Mouse (Mus musculus) hindbrain, embryonic 12.5 days (tissue): Measurements from ENCODE around the gene Gm4450. TPM values are rescaled to one million over a fixed set of nuclear protein-coding genes. Genes with fewer than 3 reads are reported as not detected.
A peak's percentile ranks its signal among the peaks of the same experiment; 100 is the strongest.
"Not testable (repeated sequence)": the region's sequence is repeated elsewhere in the genome, so short reads cannot be mapped to it uniquely, and the experiment has no call there.

Source experiments
- ATAC-seq: fragments of 200-750 bp; cut with Nextera tagmentation; 2 replicates; pipeline ENCODE4 v1.8.0; 2017; ENCODE audit warnings: moderate TSS enrichment; ENCODE audit not compliant: low FRiP score
- H3K27ac ChIP-seq: fragments of 300-500 bp; sonication (generic); 2 replicates; pipeline ENCODE4 v1.5.1; 2016; ENCODE audit warnings: mild to moderate bottlenecking
- H3K27me3 ChIP-seq: fragments of 300-500 bp; sonication (generic); 2 replicates; pipeline ENCODE4 v1.6.1; 2016; ENCODE audit warnings: mild to moderate bottlenecking
- H3K36me3 ChIP-seq: fragments of 300-500 bp; sonication (generic); 2 replicates; pipeline ENCODE4 v1.6.1; 2016; ENCODE audit warnings: mild to moderate bottlenecking
- H3K4me1 ChIP-seq: fragments of 300-500 bp; sonication (generic); 2 replicates; pipeline ENCODE4 v1.6.1; 2016
- H3K4me2 ChIP-seq: fragments of 300-500 bp; sonication (generic); replicated peaks from 2 replicates; pipeline ENCODE4 v1.6.1; 2016; ENCODE audit warnings: mild to moderate bottlenecking
- H3K4me3 ChIP-seq: fragments of 300-500 bp; sonication (generic); 2 replicates; pipeline ENCODE4 v1.5.1; 2016; ENCODE audit warnings: mild to moderate bottlenecking
- H3K9ac ChIP-seq: fragments of 300-500 bp; sonication (generic); 2 replicates; pipeline ENCODE4 v1.6.1; 2016; ENCODE audit warnings: mild to moderate bottlenecking, moderate library complexity
- H3K9me3 ChIP-seq: fragments of 300-500 bp; sonication (generic); replicated peaks from 2 replicates; pipeline ENCODE4 v1.6.1; 2016; ENCODE audit warnings: mild to moderate bottlenecking
- WGBS: fragments of 180-500 bp; shearing (Covaris S2); methylation state at CpG from one replicate; pipeline ENCODE4 v1.1.7; 2016; 5-methylcytosine and 5-hydroxymethylcytosine counted together
- polyA plus RNA-seq: library from polyadenylated mRNA; unstranded; fragments of >200 nt; fragmentation: Nextera tagmentation; extraction: Ambion mirVana; gene quantifications from 2 replicates; pipeline ENCODE4 v1.2.1, GENCODE M21; 2016

Gene Gm4450
- 0.13 TPM in 1 of 2 replicates, not detected in the other for polyA plus RNA-seq

DNA sequence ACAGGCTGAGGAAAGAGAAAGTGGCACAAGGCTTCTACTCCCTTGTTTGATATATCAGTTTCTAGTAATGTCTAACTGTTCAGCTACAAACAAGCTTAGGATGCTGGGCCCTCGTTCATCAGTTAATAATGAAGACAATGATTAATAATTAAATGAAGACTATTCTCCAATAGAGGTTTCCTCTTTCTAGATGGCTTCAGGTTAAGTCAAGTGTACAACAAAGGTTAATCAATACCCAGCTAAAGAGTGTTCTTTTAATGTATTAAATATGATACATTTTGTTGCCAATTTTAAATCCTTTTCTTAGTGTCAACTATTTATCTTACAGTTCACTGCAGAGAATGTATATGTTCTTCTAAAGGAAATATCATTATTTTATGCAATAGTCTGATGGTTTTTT lies at the start of gene Gm4450:
Gene Gm4450 (minus strand): TSS at position 101 of the 400 bp plus-strand sequence.
- WGBS = 40% methylated on average over 1 of the region's 1 CpGs
- H3K9ac ChIP-seq, ATAC-seq: not testable (repeated sequence)

GRCm38 (mm10) chr3:98497401-98497800 lies 40.5 kb upstream of the Gm4450 start:
- not testable (repeated sequence) for H3K9ac ChIP-seq, H3K4me1 ChIP-seq, H3K36me3 ChIP-seq, H3K4me3 ChIP-seq, H3K4me2 ChIP-seq, H3K27ac ChIP-seq, H3K27me3 ChIP-seq, ATAC-seq, H3K9me3 ChIP-seq

More for the DNA sequence above, at the start of gene Gm4450:
- H3K4me2 ChIP-seq, H3K9me3 ChIP-seq, H3K27ac ChIP-seq, H3K4me3 ChIP-seq, H3K36me3 ChIP-seq, H3K27me3 ChIP-seq, H3K4me1 ChIP-seq: not testable (repeated sequence)

DNA sequence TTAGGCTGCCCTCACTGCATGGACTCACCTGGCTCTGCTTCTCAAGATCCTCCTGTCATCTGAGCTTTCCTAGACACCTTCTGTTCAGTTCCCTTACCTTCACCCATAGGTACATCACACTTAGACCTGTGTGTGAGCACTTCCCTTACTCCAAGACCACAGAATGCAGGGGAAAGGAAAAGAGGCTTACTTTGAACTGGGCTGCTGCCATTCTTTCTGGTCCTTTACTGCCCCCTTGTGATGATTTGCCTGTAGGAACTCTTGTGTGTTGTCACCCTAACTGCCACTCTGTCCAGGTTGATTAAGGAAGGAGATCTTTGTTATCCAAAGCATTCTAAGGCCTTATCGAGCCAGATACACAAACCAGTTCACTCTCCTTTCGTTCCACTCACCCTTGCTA lies 39.8 kb upstream of the Gm4450 start:
- H3K27me3 ChIP-seq, H3K4me1 ChIP-seq, H3K36me3 ChIP-seq, H3K9ac ChIP-seq, H3K9me3 ChIP-seq, ATAC-seq, H3K4me2 ChIP-seq, H3K27ac ChIP-seq, H3K4me3 ChIP-seq: not testable (repeated sequence)
- no CpG with 5 or more reads among the region's 2 CpGs for WGBS

- not testable (repeated sequence) for H3K4me2 ChIP-seq, H3K9me3 ChIP-seq, H3K36me3 ChIP-seq, H3K9ac ChIP-seq, H3K4me1 ChIP-seq, ATAC-seq, H3K27ac ChIP-seq, H3K4me3 ChIP-seq, H3K27me3 ChIP-seq
Measured at GRCm38 (mm10) chr3:98495055-98495454, 38.1 kb upstream of the Gm4450 start.

GRCm38 (mm10) chr3:98494184-98494583 lies 37.3 kb upstream of the Gm4450 start:
- H3K4me2 ChIP-seq, H3K27ac ChIP-seq, H3K9ac ChIP-seq, H3K4me3 ChIP-seq, H3K27me3 ChIP-seq, ATAC-seq, H3K36me3 ChIP-seq, H3K9me3 ChIP-seq, H3K4me1 ChIP-seq: not testable (repeated sequence)

GRCm38 (mm10) chr3:98471499-98471898 lies 14.6 kb upstream of the Gm4450 start:
- H3K36me3 ChIP-seq, H3K4me3 ChIP-seq, H3K9ac ChIP-seq, H3K27ac ChIP-seq, H3K4me1 ChIP-seq, ATAC-seq, H3K4me2 ChIP-seq, H3K9me3 ChIP-seq, H3K27me3 ChIP-seq: not testable (repeated sequence)

GRCm38 (mm10) chr3:98471057-98471456 lies 14.1 kb upstream of the Gm4450 start:
- ATAC-seq, H3K27me3 ChIP-seq, H3K4me2 ChIP-seq, H3K4me3 ChIP-seq, H3K4me1 ChIP-seq, H3K36me3 ChIP-seq, H3K9me3 ChIP-seq, H3K27ac ChIP-seq, H3K9ac ChIP-seq: not testable (repeated sequence)
- no CpG with 5 or more reads among the region's 1 CpGs for WGBS

DNA sequence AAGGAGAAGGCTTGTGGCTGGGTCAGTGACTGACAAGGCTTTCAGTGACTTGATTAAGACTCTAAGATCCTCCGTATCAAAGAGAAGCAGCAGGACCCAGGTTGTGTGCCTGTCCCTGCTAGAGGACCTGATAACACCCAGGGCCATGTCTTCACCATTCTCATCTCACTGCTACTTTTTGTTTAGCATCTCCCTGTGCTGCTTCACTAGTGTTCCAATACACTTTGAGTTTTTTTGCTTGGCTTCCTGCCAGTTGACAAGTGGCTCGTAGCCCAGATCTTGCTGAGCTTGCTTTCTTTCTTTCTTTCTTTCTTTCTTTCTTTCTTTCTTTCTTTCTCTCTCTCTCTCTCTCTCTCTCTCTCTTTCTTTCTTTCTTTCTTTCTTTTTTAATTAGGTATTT lies 12.4 kb upstream of the Gm4450 start:
- not testable (repeated sequence) for H3K9ac ChIP-seq, ATAC-seq, H3K27me3 ChIP-seq, H3K27ac ChIP-seq, H3K4me1 ChIP-seq, H3K4me2 ChIP-seq, H3K4me3 ChIP-seq, H3K9me3 ChIP-seq, H3K36me3 ChIP-seq
- 63% methylated on average over 1 of the region's 2 CpGs for WGBS

DNA sequence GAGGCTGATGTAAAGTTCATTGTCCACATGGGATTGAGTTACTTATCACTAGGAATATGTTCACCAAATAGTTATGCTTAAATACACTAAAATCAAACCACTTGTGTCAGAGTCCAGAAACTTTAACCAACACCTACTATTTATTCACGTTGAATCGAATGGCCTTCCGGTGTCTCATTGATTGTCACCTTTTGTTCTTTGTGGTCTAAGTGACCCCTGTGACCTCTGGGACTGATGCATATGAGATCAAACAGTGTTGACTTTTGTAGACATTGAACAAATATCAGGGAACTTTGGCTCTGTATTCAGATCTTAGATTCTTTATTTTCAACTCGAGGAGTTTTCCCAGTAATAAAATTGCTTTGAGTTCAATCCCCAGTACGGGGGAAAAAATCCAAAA lies 3.1 kb downstream of the Gm4450 start:
- WGBS = 59% methylated on average over 5 of the region's 5 CpGs
- H3K27ac ChIP-seq, H3K36me3 ChIP-seq: not testable (repeated sequence)

GRCm38 (mm10) chr3:98443924-98444323 lies 13.0 kb downstream of the Gm4450 start:
- not testable (repeated sequence) for H3K9me3 ChIP-seq, H3K36me3 ChIP-seq, H3K4me2 ChIP-seq, H3K27me3 ChIP-seq, H3K27ac ChIP-seq, H3K9ac ChIP-seq, H3K4me3 ChIP-seq, ATAC-seq, H3K4me1 ChIP-seq
- WGBS = 73% methylated on average over 1 of the region's 1 CpGs

More for the DNA sequence above, 3.1 kb downstream of the Gm4450 start:
- not testable (repeated sequence) for ATAC-seq, H3K9me3 ChIP-seq, H3K4me2 ChIP-seq, H3K4me3 ChIP-seq, H3K27me3 ChIP-seq, H3K4me1 ChIP-seq, H3K9ac ChIP-seq

DNA sequence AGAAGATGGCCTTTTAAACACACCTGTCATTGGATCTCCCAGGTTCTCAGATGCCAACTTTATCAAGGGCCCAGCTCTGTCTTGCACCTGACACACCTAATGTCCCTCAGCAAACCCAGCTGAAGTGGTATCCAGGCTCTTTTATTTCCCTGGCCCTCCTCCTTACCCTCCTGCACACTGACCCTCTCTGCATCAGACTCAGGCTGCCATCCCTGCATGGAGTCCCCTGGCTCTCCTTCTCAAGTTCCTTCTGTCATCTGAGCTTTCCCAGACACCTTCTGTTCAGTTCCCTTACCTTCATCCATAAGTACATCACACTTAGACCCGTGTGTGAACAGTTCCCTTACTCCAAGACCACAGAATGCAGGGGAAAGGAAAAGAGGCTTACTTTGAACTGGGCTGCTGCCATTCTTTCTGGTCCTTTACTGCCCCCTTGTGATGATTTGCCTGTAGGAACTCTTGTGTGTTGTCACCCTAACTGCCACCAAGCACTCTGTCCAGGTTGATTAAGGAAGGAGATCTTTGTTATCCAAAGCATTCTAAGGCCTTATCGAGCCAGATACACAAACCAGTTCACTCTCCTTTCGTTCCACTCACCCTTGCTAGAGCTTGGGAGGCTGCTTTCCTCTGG lies 13.7 kb downstream of the Gm4450 start:
- not testable (repeated sequence) for H3K4me1 ChIP-seq, H3K4me2 ChIP-seq, H3K27me3 ChIP-seq, H3K36me3 ChIP-seq, H3K27ac ChIP-seq, H3K9ac ChIP-seq, H3K9me3 ChIP-seq, H3K4me3 ChIP-seq
- 8% methylated on average over 3 of the region's 3 CpGs for WGBS
- ATAC-seq = 0 out of 2 replicates have a peak, but pooled peaks have one; percentile 56

- 36% methylated on average over 3 of the region's 3 CpGs for WGBS
- ATAC-seq = not testable (repeated sequence)
Measured at GRCm38 (mm10) chr3:98442245-98442644, 14.7 kb downstream of the Gm4450 start.

GRCm38 (mm10) chr3:98435030-98435429 lies 21.9 kb downstream of the Gm4450 start:
- peaks cover under 1% of the 10 kb centered on the region for H3K27me3 ChIP-seq
- 79% methylated on average over 1 of the region's 1 CpGs for WGBS
- no peak overlapping the region for H3K27ac ChIP-seq
- H3K36me3 ChIP-seq = no peaks in the 10 kb centered on the region
- no peaks in the 10 kb centered on the region for H3K4me1 ChIP-seq
- no peak for ATAC-seq
- no peak overlapping the region for H3K4me3 ChIP-seq
- H3K9me3 ChIP-seq = no peaks in the 10 kb centered on the region
- no peak overlapping the region for H3K9ac ChIP-seq
- H3K4me2 ChIP-seq = no peak overlapping the region

More at GRCm38 (mm10) chr3:98442245-98442644, 14.7 kb downstream of the Gm4450 start:
- not testable (repeated sequence) for H3K27ac ChIP-seq, H3K9me3 ChIP-seq, H3K4me3 ChIP-seq, H3K36me3 ChIP-seq, H3K4me2 ChIP-seq, H3K9ac ChIP-seq, H3K27me3 ChIP-seq, H3K4me1 ChIP-seq
